Comparison of ENCODE assay signal across 27 mouse cellular contexts in genomic region chr15:24751480-24752157, GRCm38 (mm10).
DNase-seq lines count a peak whose midpoint lies in the region; ATAC-seq and TF ChIP-seq lines count a peak whose summit lies in the region.
"Had no signal": no experiment of that assay in that cellular context is flagged by ENCODE, and none has a peak within 500 bp of the region (broad histone marks: within the 10 kb centered on the region; RNA-seq: fewer than 3 reads in every experiment).

No protein-coding gene starts in this region.

- no peak overlapping the region for H3K9ac ChIP-seq in forebrain, embryonic 14.5 days (ENCODE audit: low read length)
- H3K9ac ChIP-seq in forebrain, embryonic 12.5 days, result no peak overlapping the region
- no peak overlapping the region for H3K9ac ChIP-seq in MEL (ENCODE audit: control insufficient read depth, low read depth, low read length, poor library complexity, severe bottlenecking)
- H3K9ac ChIP-seq in midbrain, embryonic 15.5 days, result no peak overlapping the region
- H3K9ac ChIP-seq: liver, embryonic 15.5 days; lung, embryonic 15.5 days; stomach, embryonic 15.5 days had no signal

- no peaks in the 10 kb centered on the region for H3K9me3 ChIP-seq in forebrain, embryonic 14.5 days (replicated peaks; ENCODE audit: control insufficient read depth, low read length)
- no peaks in the 10 kb centered on the region for H3K9me3 ChIP-seq in forebrain, embryonic 12.5 days
- no peaks in the 10 kb centered on the region for H3K9me3 ChIP-seq in MEL (replicated peaks; ENCODE audit: insufficient read depth, low read length)
- no peaks in the 10 kb centered on the region for H3K9me3 ChIP-seq in midbrain, embryonic 15.5 days
- H3K9me3 ChIP-seq: embryonic facial prominence, embryonic 10.5 days; heart, embryonic 10.5 days; limb, embryonic 10.5 days; liver, embryonic 15.5 days; lung, embryonic 15.5 days; stomach, embryonic 15.5 days had no signal

- 37% methylated on average over 2 of the region's 2 CpGs for WGBS in forebrain, embryonic 14.5 days
- WGBS in forebrain, embryonic 12.5 days, result 23% methylated on average over 2 of the region's 2 CpGs
- 4% methylated on average over 2 of the region's 2 CpGs for WGBS in midbrain, embryonic 15.5 days

- TF ChIP-seq RAD21 in MEL (IDR thresholded peaks at IDR 0.05; ENCODE audit: low read depth, low read length), result no peak

- no peak overlapping the region for H3K4me2 ChIP-seq in forebrain, embryonic 14.5 days (ENCODE audit: low read length)
- no peak overlapping the region for H3K4me2 ChIP-seq in forebrain, embryonic 12.5 days
- no peak overlapping the region for H3K4me2 ChIP-seq in midbrain, embryonic 15.5 days
- H3K4me2 ChIP-seq: liver, embryonic 15.5 days; lung, embryonic 15.5 days; stomach, embryonic 15.5 days had no signal

- TF ChIP-seq CTCF in MEL (IDR thresholded peaks at IDR 0.05 in 2 of 3, conservative IDR thresholded peaks at IDR 0.05 in 1 of 3; ENCODE audit: control insufficient read depth in 1 of 3, insufficient read depth in 1 of 3, low read depth in 2 of 3, low read length in 3 of 3, poor library complexity in 1 of 3, severe bottlenecking in 1 of 3), result no peak

- no peaks in the 10 kb centered on the region for H3K4me1 ChIP-seq in forebrain, embryonic 14.5 days (ENCODE audit: control insufficient read depth, insufficient read depth, low read length)
- peaks cover 3% of the 10 kb centered on the region; the same call in 1 of the 2 replicates for H3K4me1 ChIP-seq in forebrain, embryonic 12.5 days
- no peaks in the 10 kb centered on the region for H3K4me1 ChIP-seq in MEL (ENCODE audit: control insufficient read depth in 1 of 2, insufficient read depth in 2 of 2, low read length in 2 of 2)
- H3K4me1 ChIP-seq in midbrain, embryonic 15.5 days, result peaks cover 11% of the 10 kb centered on the region
- H3K4me1 ChIP-seq: embryonic facial prominence, embryonic 10.5 days; heart, embryonic 10.5 days; limb, embryonic 10.5 days; liver, embryonic 15.5 days; lung, embryonic 15.5 days; stomach, embryonic 15.5 days had no signal

- intact Hi-C loops in left cerebral cortex, postnatal 10 days (cut with DNase I), result no loop called here

- no peak for ATAC-seq in forebrain, embryonic 14.5 days
- ATAC-seq in forebrain, embryonic 12.5 days (ENCODE audit: low FRiP score), result no peak
- peak; percentile 75 for ATAC-seq in midbrain, embryonic 15.5 days (replicated peaks)
- ATAC-seq in granulocyte monocyte progenitor cell, adult 5-6 weeks (replicated peaks; ENCODE audit: poor library complexity, severe bottlenecking), result no peak
- ATAC-seq: inflammation-experienced regulatory T-cells, adult 6 months had no signal

- no peak for TF ChIP-seq POLR2A in MEL (IDR thresholded peaks at IDR 0.05; ENCODE audit: control insufficient read depth in 1 of 2, insufficient read depth in 1 of 2, low read depth in 1 of 2, low read length in 2 of 2, poor library complexity in 1 of 2)

- no peaks in the 10 kb centered on the region for H3K79me2 ChIP-seq in MEL (ENCODE audit: control insufficient read depth, insufficient read depth, low read length, poor library complexity)

- no peak overlapping the region for H3K4me3 ChIP-seq in forebrain, embryonic 14.5 days (ENCODE audit: low read depth, low read length)
- no peak overlapping the region for H3K4me3 ChIP-seq in forebrain, embryonic 12.5 days (replicated peaks)
- no peak overlapping the region for H3K4me3 ChIP-seq in MEL (ENCODE audit: control insufficient read depth in 1 of 2, insufficient read depth in 1 of 2, low read depth in 2 of 2, low read length in 2 of 2)
- no peak overlapping the region for H3K4me3 ChIP-seq in midbrain, embryonic 15.5 days
- H3K4me3 ChIP-seq: embryonic facial prominence, embryonic 10.5 days; gastrocnemius, adult 2 months; heart, embryonic 10.5 days; left cerebral cortex, adult 2 months; limb, embryonic 10.5 days; liver, embryonic 15.5 days; lung, embryonic 15.5 days; myocyte; stomach, embryonic 15.5 days had no signal

- H3K27me3 ChIP-seq in forebrain, embryonic 14.5 days (replicated peaks; ENCODE audit: control insufficient read depth, insufficient read depth, low read length), result no peaks in the 10 kb centered on the region
- no peaks in the 10 kb centered on the region for H3K27me3 ChIP-seq in forebrain, embryonic 12.5 days
- no peaks in the 10 kb centered on the region for H3K27me3 ChIP-seq in MEL (ENCODE audit: control insufficient read depth in 1 of 2, insufficient read depth in 2 of 2, low read length in 2 of 2)
- no peaks in the 10 kb centered on the region for H3K27me3 ChIP-seq in midbrain, embryonic 15.5 days (replicated peaks)
- H3K27me3 ChIP-seq: liver, embryonic 15.5 days; lung, embryonic 15.5 days; stomach, embryonic 15.5 days had no signal

- DNase-seq in forebrain, embryonic 14.5 days (ENCODE audit: low spot score), result peak; percentile 57
- no peak for DNase-seq in MEL (ENCODE audit: low read depth, low spot score)
- peak; percentile 29 for DNase-seq in embryo, embryonic 11 days
- no peak for DNase-seq in thymus, postnatal 25 days
- DNase-seq in left cerebral cortex, postnatal 10 days (ENCODE audit: extremely low spot score in 1 of 2, low spot score in 2 of 2), result no peak
- DNase-seq: cerebellum, adult 18-20 months; cerebellum, postnatal 14 days; gastrocnemius, adult 2 months; heart, postnatal 4 days; kidney, adult 18-20 months; layer of hippocampus, adult 9-11 months; liver; lung, postnatal 36 days; thymus, adult 18-20 months had no signal

- no peak overlapping the region for H3K27ac ChIP-seq in forebrain, embryonic 14.5 days (ENCODE audit: low read depth, low read length)
- H3K27ac ChIP-seq in forebrain, embryonic 12.5 days, result no peak overlapping the region
- H3K27ac ChIP-seq in MEL (ENCODE audit: control insufficient read depth, low read depth, low read length), result no peak overlapping the region
- H3K27ac ChIP-seq in midbrain, embryonic 15.5 days, result no peak overlapping the region
- H3K27ac ChIP-seq: embryonic facial prominence, embryonic 10.5 days; gastrocnemius, adult 2 months; heart, embryonic 10.5 days; kidney, postnatal 0 days; left cerebral cortex, adult 2 months; limb, embryonic 10.5 days; liver, embryonic 15.5 days; lung, embryonic 15.5 days; stomach, embryonic 15.5 days had no signal

- H3K36me3 ChIP-seq in forebrain, embryonic 14.5 days (ENCODE audit: control insufficient read depth, insufficient read depth, low read length), result no peaks in the 10 kb centered on the region
- no peaks in the 10 kb centered on the region for H3K36me3 ChIP-seq in forebrain, embryonic 12.5 days (replicated peaks)
- no peaks in the 10 kb centered on the region for H3K36me3 ChIP-seq in MEL (ENCODE audit: control insufficient read depth in 1 of 2, insufficient read depth in 2 of 2, low read length in 2 of 2)
- no peaks in the 10 kb centered on the region for H3K36me3 ChIP-seq in midbrain, embryonic 15.5 days (replicated peaks)
- H3K36me3 ChIP-seq: embryonic facial prominence, embryonic 10.5 days; heart, embryonic 10.5 days; limb, embryonic 10.5 days; liver, embryonic 15.5 days; lung, embryonic 15.5 days; stomach, embryonic 15.5 days had no signal

- TF ChIP-seq EP300 in MEL (IDR thresholded peaks at IDR 0.05; ENCODE audit: low read depth in 1 of 2, low read length in 2 of 2), result no peak

TF ChIP-seq in MEL, 35 proteins besides CTCF, POLR2A, EP300 and RAD21:
- TF ChIP-seq MEF2A (IDR thresholded peaks at IDR 0.05; ENCODE audit: extremely low read depth, insufficient replicate concordance, low read depth, low read length, poor library complexity, severe bottlenecking), result no peak
- no peak for TF ChIP-seq UBTF (IDR thresholded peaks at IDR 0.05; ENCODE audit: borderline replicate concordance, insufficient read depth, low read depth, low read length)
- peak; percentile 57 for TF ChIP-seq ZNF384 (IDR thresholded peaks at IDR 0.05; ENCODE audit: low read depth, low read length)
- 0 out of 2 replicates have a peak, but pooled peaks have one; percentile 15 for TF ChIP-seq TCF12 (IDR thresholded peaks at IDR 0.05; ENCODE audit: low read depth, low read length)
- TF ChIP-seq ELF1 (IDR thresholded peaks at IDR 0.05; ENCODE audit: low read depth, low read length), result no peak

Comparison
In these comparisons a context has a peak if more than half of its experiments do, and no peak if none do; other contexts are left out.
1. DNase-seq: peak in forebrain, embryonic 14.5 days (single experiment) and embryo, embryonic 11 days (single experiment); none in MEL (single experiment), thymus, postnatal 25 days (single experiment) and left cerebral cortex, postnatal 10 days (0 of 2).